Mouse (Mus musculus): ENCODE measurements around the gene Zbtb8b. TPM values are rescaled to one million over a fixed set of nuclear protein-coding genes. Genes with fewer than 3 reads are reported as not detected.
A peak's percentile ranks its signal among the peaks of the same experiment; 100 is the strongest.

Gene Zbtb8b
- total and polyA plus RNA-seq, 3 experiments: 0.08 to 0.29 TPM; not detected in 1

GRCm38 (mm10) chr4:129450851-129451250 lies 10.2 kb upstream of the Zbtb8b start:
- H3K36me3 ChIP-seq (ENCODE audit: control insufficient read depth in 1 of 2, insufficient read depth in 2 of 2, low read length in 2 of 2): peaks cover 0 to 11% of the 10 kb centered on the region in 2 experiments; a peak in 2 of 4 replicates
- H3K9ac ChIP-seq (ENCODE audit: control insufficient read depth, low read depth, low read length, poor library complexity, severe bottlenecking): no peak overlapping the region
- H3K9me3 ChIP-seq (replicated peaks; ENCODE audit: insufficient read depth, low read length): no peaks in the 10 kb centered on the region
- H3K79me2 ChIP-seq (ENCODE audit: control insufficient read depth, insufficient read depth, low read length, poor library complexity): no peaks in the 10 kb centered on the region
- peak; percentile 56 for DNase-seq (ENCODE audit: low read depth, low spot score)
- no peaks in the 10 kb centered on the region for H3K27me3 ChIP-seq (ENCODE audit: control insufficient read depth in 1 of 2, insufficient read depth in 2 of 2, low read length in 2 of 2)
- no peak overlapping the region for H3K27ac ChIP-seq (ENCODE audit: control insufficient read depth, low read depth, low read length)
- H3K4me3 ChIP-seq (ENCODE audit: control insufficient read depth in 1 of 2, insufficient read depth in 1 of 2, low read depth in 2 of 2, low read length in 2 of 2): no peak overlapping the region
- TF ChIP-seq CTCF (IDR thresholded peaks at IDR 0.05 in 2 of 3, conservative IDR thresholded peaks at IDR 0.05 in 1 of 3; ENCODE audit: control insufficient read depth in 1 of 3, insufficient read depth in 1 of 3, low read depth in 2 of 3, low read length in 3 of 3, poor library complexity in 1 of 3, severe bottlenecking in 1 of 3) (peak in 1 of 3 experiments; percentile 10; a peak in 1 of 6 replicates), MAFK (IDR thresholded peaks at IDR 0.05; ENCODE audit: borderline replicate concordance, low read depth, low read length) (0 out of 2 replicates have a peak, but pooled peaks have one; percentile 40), TBP (IDR thresholded peaks at IDR 0.05; ENCODE audit: low read depth, low read length) (peak; percentile 98), MYC (IDR thresholded peaks at IDR 0.05; ENCODE audit: low read depth, low read length) (no peak)
- peaks cover 2 to 28% of the 10 kb centered on the region in 2 experiments for H3K4me1 ChIP-seq (ENCODE audit: control insufficient read depth in 1 of 2, insufficient read depth in 2 of 2, low read length in 2 of 2)

DNA sequence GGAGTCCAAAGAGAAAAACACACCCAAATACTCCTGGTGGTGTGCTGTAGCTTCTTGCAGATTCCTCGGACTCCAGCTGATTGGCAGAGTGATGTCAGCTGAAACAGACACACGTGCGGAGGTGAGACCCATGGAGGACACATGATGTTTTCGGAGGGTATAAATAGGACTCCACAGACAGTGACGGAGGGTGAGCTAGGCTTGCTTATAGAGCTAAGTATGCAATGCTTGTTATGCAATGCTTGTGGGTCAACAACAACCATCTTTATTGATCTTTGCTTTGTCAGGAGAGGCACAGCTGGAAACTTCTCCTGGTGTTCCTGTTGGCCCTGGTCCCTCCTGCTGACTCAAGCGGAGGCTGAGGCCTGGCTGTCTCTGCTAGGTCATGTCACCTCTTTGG lies 8.1 kb upstream of the Zbtb8b start:
- TF ChIP-seq TBP (IDR thresholded peaks at IDR 0.05; ENCODE audit: low read depth, low read length) (no peak), ZMIZ1 (IDR thresholded peaks at IDR 0.05; ENCODE audit: low read depth, low read length) (no peak), KAT2A (conservative IDR thresholded peaks at IDR 0.05; ENCODE audit: low read depth, low read length) (no peak), CHD2 (IDR thresholded peaks at IDR 0.05; ENCODE audit: low read length) (no peak), RCOR1 (IDR thresholded peaks at IDR 0.05; ENCODE audit: low read depth, low read length) (no peak), CTCF (IDR thresholded peaks at IDR 0.05 in 2 of 3, conservative IDR thresholded peaks at IDR 0.05 in 1 of 3; ENCODE audit: control insufficient read depth in 1 of 3, insufficient read depth in 1 of 3, low read depth in 2 of 3, low read length in 3 of 3, poor library complexity in 1 of 3, severe bottlenecking in 1 of 3) (no peak)
- Histone ChIP-seq H3K4me3 (ENCODE audit: control insufficient read depth in 1 of 2, insufficient read depth in 1 of 2, low read depth in 2 of 2, low read length in 2 of 2) (no peak overlapping the region), H3K79me2 (ENCODE audit: control insufficient read depth, insufficient read depth, low read length, poor library complexity) (no peaks in the 10 kb centered on the region), H3K27me3 (ENCODE audit: control insufficient read depth in 1 of 2, insufficient read depth in 2 of 2, low read length in 2 of 2) (no peaks in the 10 kb centered on the region), H3K36me3 (ENCODE audit: control insufficient read depth in 1 of 2, insufficient read depth in 2 of 2, low read length in 2 of 2) (peaks cover 0 to 14% of the 10 kb centered on the region in 2 experiments; a peak in 2 of 4 replicates), H3K27ac (ENCODE audit: control insufficient read depth, low read depth, low read length) (no peak overlapping the region), H3K9me3 (replicated peaks; ENCODE audit: insufficient read depth, low read length) (no peaks in the 10 kb centered on the region), H3K4me1 (ENCODE audit: control insufficient read depth in 1 of 2, insufficient read depth in 2 of 2, low read length in 2 of 2) (peaks cover 7 to 33% of the 10 kb centered on the region in 2 experiments), H3K9ac (ENCODE audit: control insufficient read depth, low read depth, low read length, poor library complexity, severe bottlenecking) (no peak overlapping the region)
- no peak for DNase-seq (ENCODE audit: low read depth, low spot score)

DNA sequence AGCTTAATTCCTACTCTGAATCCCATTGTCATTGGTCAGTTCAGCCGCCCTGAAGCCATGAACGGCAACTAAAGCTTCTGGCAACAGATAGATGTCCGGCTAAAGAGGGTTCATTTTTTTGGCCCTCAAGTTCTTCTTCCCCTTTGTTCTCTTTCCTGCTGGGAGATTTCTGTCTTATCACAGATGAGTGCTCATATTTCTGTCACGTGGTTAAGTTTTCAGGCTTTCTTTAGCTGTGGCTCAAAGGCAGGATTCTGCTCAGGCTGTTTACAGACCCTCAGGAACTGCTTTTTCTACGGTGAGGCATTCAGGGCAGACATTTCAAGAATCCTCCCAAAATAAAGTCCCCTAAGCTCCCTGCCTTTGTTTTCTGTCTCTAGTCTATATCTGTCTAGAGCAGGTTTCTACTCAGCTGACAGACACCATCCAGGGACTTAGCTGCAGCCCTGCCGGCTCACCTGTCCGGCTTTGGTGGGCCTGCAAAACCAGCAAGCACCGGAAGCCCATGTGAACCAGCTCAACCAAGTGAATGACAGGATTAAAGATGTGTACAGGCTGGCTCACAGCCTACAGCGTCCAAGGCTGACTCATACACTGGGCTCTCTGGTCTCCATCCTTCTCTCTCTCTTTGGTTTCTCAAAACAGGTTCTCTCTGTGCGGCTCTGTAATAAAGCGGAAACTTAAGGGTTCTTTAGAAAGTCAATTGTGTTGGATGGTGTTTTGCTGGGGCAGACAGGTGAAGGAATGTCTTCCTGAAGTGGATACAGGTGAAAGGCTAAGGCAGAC lies 7.3 kb upstream of the Zbtb8b start:
- peak; percentile 77 for DNase-seq (ENCODE audit: low read depth, low spot score)
- peak overlapping the region; percentile 47 for H3K9ac ChIP-seq (ENCODE audit: control insufficient read depth, low read depth, low read length, poor library complexity, severe bottlenecking)
- no peaks in the 10 kb centered on the region for H3K79me2 ChIP-seq (ENCODE audit: control insufficient read depth, insufficient read depth, low read length, poor library complexity)
- H3K4me1 ChIP-seq (ENCODE audit: control insufficient read depth in 1 of 2, insufficient read depth in 2 of 2, low read length in 2 of 2): peaks cover 7 to 33% of the 10 kb centered on the region in 2 experiments
- no peaks in the 10 kb centered on the region for H3K9me3 ChIP-seq (replicated peaks; ENCODE audit: insufficient read depth, low read length)
- peak overlapping the region; percentile 35 to 55 for H3K4me3 ChIP-seq (ENCODE audit: control insufficient read depth in 1 of 2, insufficient read depth in 1 of 2, low read depth in 2 of 2, low read length in 2 of 2)
- H3K27me3 ChIP-seq (ENCODE audit: control insufficient read depth in 1 of 2, insufficient read depth in 2 of 2, low read length in 2 of 2): peaks cover 0 to 1% of the 10 kb centered on the region in 2 experiments; a peak in 1 of 4 replicates
- peaks cover 0 to 14% of the 10 kb centered on the region in 2 experiments; a peak in 2 of 4 replicates for H3K36me3 ChIP-seq (ENCODE audit: control insufficient read depth in 1 of 2, insufficient read depth in 2 of 2, low read length in 2 of 2)
- TF ChIP-seq GATA1 (IDR thresholded peaks at IDR 0.05; ENCODE audit: low read depth, low read length): peak; percentile 84
- no peak for TF ChIP-seq ZMIZ1 (IDR thresholded peaks at IDR 0.05; ENCODE audit: low read depth, low read length)
- TF ChIP-seq SIN3A (IDR thresholded peaks at IDR 0.05; ENCODE audit: low read length): peak; percentile 75
- peak; percentile 55; the same call in 1 of the 2 replicates for TF ChIP-seq MYC (IDR thresholded peaks at IDR 0.05; ENCODE audit: low read depth, low read length)
- TF ChIP-seq TCF12 (IDR thresholded peaks at IDR 0.05; ENCODE audit: low read depth, low read length): 0 out of 2 replicates have a peak, but pooled peaks have one; percentile 9
- TF ChIP-seq MAX (IDR thresholded peaks at IDR 0.05; ENCODE audit: low read length): peak; percentile 89
- peak; percentile 96 for TF ChIP-seq USF1 (IDR thresholded peaks at IDR 0.05; ENCODE audit: low read depth, low read length)
- no peak for TF ChIP-seq KAT2A (conservative IDR thresholded peaks at IDR 0.05; ENCODE audit: low read depth, low read length)
- TF ChIP-seq ZNF384 (IDR thresholded peaks at IDR 0.05; ENCODE audit: low read depth, low read length): peak; percentile 54; the same call in 1 of the 2 replicates
- peak; percentile 62 to 84 for TF ChIP-seq USF2 (IDR thresholded peaks at IDR 0.05; ENCODE audit: borderline replicate concordance in 1 of 2, insufficient read depth in 1 of 2, low read depth in 1 of 2, low read length in 2 of 2)
- no peak for TF ChIP-seq POLR2AphosphoS2 (IDR thresholded peaks at IDR 0.05; ENCODE audit: low read length)
- TF ChIP-seq SMC3 (IDR thresholded peaks at IDR 0.05; ENCODE audit: low read depth, low read length): no peak
- no peak; a peak in 2 of 4 replicates for TF ChIP-seq EP300 (IDR thresholded peaks at IDR 0.05; ENCODE audit: low read depth in 1 of 2, low read length in 2 of 2)
- peak in 1 of 2 experiments; percentile 31; a peak in 1 of 4 replicates for TF ChIP-seq POLR2A (IDR thresholded peaks at IDR 0.05; ENCODE audit: control insufficient read depth in 1 of 2, insufficient read depth in 1 of 2, low read depth in 1 of 2, low read length in 2 of 2, poor library complexity in 1 of 2)
- TF ChIP-seq CTCF (IDR thresholded peaks at IDR 0.05 in 2 of 3, conservative IDR thresholded peaks at IDR 0.05 in 1 of 3; ENCODE audit: control insufficient read depth in 1 of 3, insufficient read depth in 1 of 3, low read depth in 2 of 3, low read length in 3 of 3, poor library complexity in 1 of 3, severe bottlenecking in 1 of 3): no peak
- TF ChIP-seq BHLHE40 (IDR thresholded peaks at IDR 0.05; ENCODE audit: borderline replicate concordance, low read depth, low read length): peak; percentile 68; the same call in 1 of the 2 replicates
- TF ChIP-seq MXI1 (IDR thresholded peaks at IDR 0.05; ENCODE audit: low read depth, low read length): peak; percentile 66
- H3K27ac ChIP-seq (ENCODE audit: control insufficient read depth, low read depth, low read length): peak overlapping the region; percentile 76

Data from MEL (cell line).